Mouse (Mus musculus): ENCODE data around the gene Acin1.

The Acin1 gene

GRCm38 (mm10) chr14:54686522-54687143 is at the start of gene Acin1:
TSS of gene Acin1 (minus strand) at chr14:54686931.
- DNase-seq (ENCODE audit: low spot score in 2 of 2), result peak; percentile 100

GRCm38 (mm10) chr14:54735221-54735620 is 48.5 kb upstream of the Acin1 start:
- DNase-seq (ENCODE audit: low spot score in 2 of 2), result no peak

GRCm38 (mm10) chr14:54734004-54734403 is 47.3 kb upstream of the Acin1 start:
- DNase-seq (ENCODE audit: low spot score in 2 of 2), result no peak

- no peak for DNase-seq (ENCODE audit: low spot score in 2 of 2)
These were observed 45.5 kb upstream of the Acin1 start for GRCm38 (mm10) chr14:54732206-54732605.

- DNase-seq (ENCODE audit: low spot score in 2 of 2), result no peak
These were observed 43.6 kb upstream of the Acin1 start for GRCm38 (mm10) chr14:54730305-54730704.

- DNase-seq (ENCODE audit: low spot score in 2 of 2), result no peak
These were observed 42.3 kb upstream of the Acin1 start for GRCm38 (mm10) chr14:54728823-54729653.

GRCm38 (mm10) chr14:54727565-54727964 is 40.8 kb upstream of the Acin1 start:
- no peak for DNase-seq (ENCODE audit: low spot score in 2 of 2)

GRCm38 (mm10) chr14:54724049-54724448 is 37.3 kb upstream of the Acin1 start:
- DNase-seq (ENCODE audit: low spot score in 2 of 2), result no peak

- no peak for DNase-seq (ENCODE audit: low spot score in 2 of 2)
These were observed 35.0 kb upstream of the Acin1 start for GRCm38 (mm10) chr14:54721711-54722110.

- no peak for DNase-seq (ENCODE audit: low spot score in 2 of 2)
These were observed 34.1 kb upstream of the Acin1 start for GRCm38 (mm10) chr14:54720654-54721350.

GRCm38 (mm10) chr14:54720041-54720440 is 33.3 kb upstream of the Acin1 start:
- DNase-seq (ENCODE audit: low spot score in 2 of 2), result no peak

GRCm38 (mm10) chr14:54715402-54715801 is 28.7 kb upstream of the Acin1 start:
- DNase-seq (ENCODE audit: low spot score in 2 of 2), result no peak

- peak in 1 of 2 experiments; percentile 29 for DNase-seq (ENCODE audit: low spot score in 2 of 2)
These were observed 27.9 kb upstream of the Acin1 start for GRCm38 (mm10) chr14:54714617-54715081.

- DNase-seq (ENCODE audit: low spot score in 2 of 2), result peak; percentile 52 to 82
These were observed 27.4 kb upstream of the Acin1 start for GRCm38 (mm10) chr14:54714121-54714520.

- no peak for DNase-seq (ENCODE audit: low spot score in 2 of 2)
These were observed 26.1 kb upstream of the Acin1 start for GRCm38 (mm10) chr14:54712861-54713260.

- no peak for DNase-seq (ENCODE audit: low spot score in 2 of 2)
These were observed 25.3 kb upstream of the Acin1 start, which contains the start of gene Cebpe for GRCm38 (mm10) chr14:54712074-54712473. TSS of gene Cebpe (minus strand) at chr14:54712174.

GRCm38 (mm10) chr14:54709054-54709453 is 22.3 kb upstream of the Acin1 start:
- no peak for DNase-seq (ENCODE audit: low spot score in 2 of 2)

GRCm38 (mm10) chr14:54706589-54707320 is 20.0 kb upstream of the Acin1 start:
- DNase-seq (ENCODE audit: low spot score in 2 of 2), result no peak

GRCm38 (mm10) chr14:54705844-54706243 is 19.1 kb upstream of the Acin1 start:
- DNase-seq (ENCODE audit: low spot score in 2 of 2), result no peak

- no peak for DNase-seq (ENCODE audit: low spot score in 2 of 2)
These were observed 16.5 kb upstream of the Acin1 start for GRCm38 (mm10) chr14:54703207-54703606.

GRCm38 (mm10) chr14:54701298-54701697 is 14.6 kb upstream of the Acin1 start:
- peak; percentile 43 to 56 for DNase-seq (ENCODE audit: low spot score in 2 of 2)

GRCm38 (mm10) chr14:54699586-54699985 is 12.9 kb upstream of the Acin1 start:
- DNase-seq (ENCODE audit: low spot score in 2 of 2), result no peak
